Mouse (Mus musculus): ENCODE measurements around the gene Slc22a15. TPM values are rescaled to one million over a fixed set of nuclear protein-coding genes. Genes with fewer than 3 reads are reported as not detected.

Gene Slc22a15
- polyA plus RNA-seq, 1 experiment from 2014 or later, result 1.8 TPM

DNA sequence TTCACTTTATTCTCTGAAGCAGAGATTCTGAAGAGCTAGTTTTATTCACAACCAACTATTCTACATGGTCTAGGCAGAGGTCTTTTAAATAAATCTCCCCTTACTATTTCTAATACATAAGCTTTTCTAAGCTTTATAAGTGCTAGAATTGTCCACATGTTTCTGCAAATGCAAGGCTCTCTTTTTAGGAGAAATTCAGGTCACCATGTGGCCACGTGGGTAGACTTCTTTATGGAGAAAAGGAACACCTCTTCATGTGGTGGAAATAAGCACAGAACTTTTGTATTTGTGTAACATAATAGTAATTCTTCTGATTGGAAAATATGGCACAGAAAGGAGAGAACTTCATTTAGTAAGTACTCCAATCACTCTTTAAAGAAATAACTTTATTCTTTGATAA is 70.2 kb downstream of the Slc22a15 start:
- no peaks in the 10 kb centered on the region for H3K9me3 ChIP-seq (replicated peaks)
- ATAC-seq, result no peak
- no peak overlapping the region for H3K4me2 ChIP-seq
- no peak overlapping the region for H3K27ac ChIP-seq
- H3K27me3 ChIP-seq (replicated peaks), result no peaks in the 10 kb centered on the region
- no peak overlapping the region for H3K9ac ChIP-seq
- no peak overlapping the region for H3K4me3 ChIP-seq
- H3K36me3 ChIP-seq, result no peaks in the 10 kb centered on the region
- H3K4me1 ChIP-seq, result no peaks in the 10 kb centered on the region
- 49% methylated on average over 1 of the region's 1 CpGs for WGBS (ENCODE audit: insufficient replicate concordance)

DNA sequence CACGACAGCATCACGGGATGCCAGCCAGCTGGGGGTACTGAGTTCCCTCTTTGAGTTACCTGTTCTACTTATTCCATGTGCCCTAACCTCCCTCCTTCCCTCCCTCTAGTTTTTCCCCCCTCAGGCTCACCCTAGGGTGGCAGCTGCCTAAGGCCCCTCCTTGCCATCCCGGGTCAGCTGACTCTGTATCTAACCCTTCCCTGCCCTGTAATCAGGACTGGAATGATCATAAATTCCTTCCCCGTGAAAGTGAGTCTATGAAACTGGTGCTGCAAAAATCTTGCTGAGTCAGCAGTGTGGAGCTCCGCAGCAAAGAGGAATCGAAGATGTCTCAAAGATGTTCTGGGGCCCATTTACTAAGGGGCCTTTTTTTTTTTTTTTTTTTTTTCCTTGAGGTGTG is 72.9 kb downstream of the Slc22a15 start:
- ATAC-seq, result no peak
- Histone ChIP-seq H3K27me3 (replicated peaks) (no peaks in the 10 kb centered on the region), H3K36me3 (no peaks in the 10 kb centered on the region), H3K4me2 (no peak overlapping the region), H3K9ac (no peak overlapping the region), H3K4me1 (no peaks in the 10 kb centered on the region), H3K27ac (no peak overlapping the region), H3K4me3 (no peak overlapping the region), H3K9me3 (replicated peaks) (no peaks in the 10 kb centered on the region)
- 68% methylated on average over 6 of the region's 6 CpGs for WGBS (ENCODE audit: insufficient replicate concordance)

DNA sequence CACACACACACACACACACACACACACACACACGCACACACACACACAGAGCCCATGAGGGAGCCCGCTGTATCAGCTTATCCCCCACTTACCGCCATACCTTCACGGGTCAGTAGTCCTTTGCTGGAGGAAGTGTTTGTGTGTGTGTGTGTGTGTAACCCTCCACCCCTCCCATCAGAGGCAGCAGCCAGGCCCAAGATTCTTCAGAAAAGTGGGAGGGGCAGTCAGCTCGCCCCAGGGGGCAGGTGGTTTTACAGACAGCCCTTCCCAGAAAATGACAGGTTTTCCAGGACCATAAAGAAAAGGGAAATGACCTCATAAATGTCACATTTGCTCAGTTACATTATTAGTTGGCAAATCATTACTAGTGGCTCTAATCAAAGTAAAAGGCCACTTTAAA is 75.4 kb downstream of the Slc22a15 start, which contains the start of gene Mab21l3:
TSS of gene Mab21l3 (minus strand) at position 144 of the 400 bp plus-strand sequence.
- no peaks in the 10 kb centered on the region for H3K36me3 ChIP-seq
- WGBS (ENCODE audit: insufficient replicate concordance), result 64% methylated on average over 5 of the region's 5 CpGs
- H3K27ac ChIP-seq, result no peak within 1 kb of the TSS
- H3K4me1 ChIP-seq, result no peaks in the 10 kb centered on the region
- H3K9ac ChIP-seq, result no peak within 1 kb of the TSS
- no peak for ATAC-seq
- no peaks in the 10 kb centered on the region for H3K27me3 ChIP-seq (replicated peaks)
- no peak within 1 kb of the TSS for H3K4me3 ChIP-seq
- no peaks in the 10 kb centered on the region for H3K9me3 ChIP-seq (replicated peaks)
- H3K4me2 ChIP-seq, result no peak within 1 kb of the TSS

DNA sequence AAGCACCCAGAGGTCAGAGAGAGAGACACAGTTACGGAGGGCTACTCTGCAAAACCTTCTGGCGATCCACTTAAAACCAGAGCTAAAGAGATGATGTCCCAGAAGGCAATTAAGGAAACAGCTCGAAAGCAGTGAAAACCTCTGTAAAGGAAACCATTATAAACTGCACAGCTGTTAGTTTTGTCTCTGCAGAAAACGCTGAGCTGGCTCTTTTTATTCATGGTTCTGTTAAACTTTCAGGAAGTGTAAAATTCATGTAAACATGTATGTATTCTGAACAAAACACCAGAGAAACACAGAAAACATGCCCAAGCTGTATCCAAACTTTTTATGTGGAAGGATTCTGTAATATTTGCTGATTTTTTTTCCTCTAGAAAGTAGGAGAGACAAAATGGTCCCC is 78.2 kb downstream of the Slc22a15 start:
- no peaks in the 10 kb centered on the region for H3K36me3 ChIP-seq
- ATAC-seq, result no peak
- WGBS (ENCODE audit: insufficient replicate concordance), result 59% methylated on average over 4 of the region's 4 CpGs
- H3K9ac ChIP-seq, result no peak overlapping the region
- no peaks in the 10 kb centered on the region for H3K9me3 ChIP-seq (replicated peaks)
- H3K27ac ChIP-seq, result no peak overlapping the region
- H3K4me2 ChIP-seq, result no peak overlapping the region
- no peaks in the 10 kb centered on the region for H3K27me3 ChIP-seq (replicated peaks)
- H3K4me1 ChIP-seq, result no peaks in the 10 kb centered on the region
- no peak overlapping the region for H3K4me3 ChIP-seq

DNA sequence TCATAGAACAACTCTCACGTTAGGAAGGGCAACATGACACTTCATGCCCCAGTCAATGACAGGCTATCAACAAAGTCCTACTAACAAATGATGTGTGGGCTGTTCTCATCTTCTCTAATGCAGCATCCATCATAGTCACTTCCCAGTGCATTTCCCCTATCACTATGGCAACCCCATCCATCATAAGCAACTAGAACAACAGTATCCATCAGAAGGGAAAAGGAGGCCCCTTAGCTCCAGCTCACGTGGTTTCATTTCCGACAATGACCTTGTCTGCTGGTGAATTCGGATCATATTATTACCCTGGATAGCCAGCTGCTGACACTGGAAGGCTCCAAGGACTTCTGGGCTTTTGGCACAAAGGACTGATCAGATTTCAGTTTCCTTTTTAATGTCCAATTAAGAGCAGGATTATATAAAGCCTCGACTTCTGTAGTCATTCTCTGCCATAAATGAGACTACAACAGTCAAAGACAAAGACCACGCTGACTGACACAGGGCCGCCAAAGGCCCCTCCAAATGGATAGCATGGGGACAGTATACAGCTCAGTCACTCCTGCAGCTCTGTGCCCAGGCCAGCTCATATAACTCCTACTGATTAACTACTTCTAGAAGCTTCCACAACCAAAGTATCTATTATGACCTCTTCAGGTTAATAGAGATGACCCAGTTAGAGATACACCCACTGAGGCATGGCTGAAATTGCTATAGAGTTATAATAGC is 81.7 kb downstream of the Slc22a15 start:
- Histone ChIP-seq H3K4me3 (no peak overlapping the region), H3K9me3 (replicated peaks) (no peaks in the 10 kb centered on the region), H3K4me2 (no peak overlapping the region), H3K9ac (no peak overlapping the region), H3K27ac (no peak overlapping the region), H3K4me1 (no peaks in the 10 kb centered on the region), H3K36me3 (no peaks in the 10 kb centered on the region), H3K27me3 (replicated peaks) (no peaks in the 10 kb centered on the region)
- 70% methylated on average over 7 of the region's 7 CpGs for WGBS (ENCODE audit: insufficient replicate concordance)
- ATAC-seq, result no peak

DNA sequence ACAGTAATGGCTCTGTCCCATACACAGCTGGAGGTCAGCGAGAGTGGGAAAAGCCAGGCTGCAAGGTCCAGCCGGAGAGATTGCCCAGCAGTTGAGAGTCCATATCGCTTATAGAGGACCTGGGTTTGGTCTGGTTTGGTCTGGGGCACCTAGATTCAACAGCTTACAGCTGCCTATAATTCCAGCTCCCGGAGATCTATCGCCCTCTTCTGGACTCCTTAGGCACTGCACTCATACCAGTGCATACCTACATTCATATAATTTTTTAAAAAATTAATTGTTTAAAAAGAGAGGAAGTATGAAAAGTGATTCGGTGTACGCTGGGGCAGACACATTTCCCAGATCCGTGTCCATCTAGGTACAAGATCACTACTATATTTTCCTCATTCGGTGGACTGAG is 84.9 kb downstream of the Slc22a15 start:
- no peak overlapping the region for H3K9ac ChIP-seq
- H3K9me3 ChIP-seq (replicated peaks), result no peaks in the 10 kb centered on the region
- WGBS (ENCODE audit: insufficient replicate concordance), result 74% methylated on average over 9 of the region's 9 CpGs
- no peak for ATAC-seq
- H3K36me3 ChIP-seq, result no peaks in the 10 kb centered on the region
- H3K27me3 ChIP-seq (replicated peaks), result no peaks in the 10 kb centered on the region
- H3K4me1 ChIP-seq, result peaks cover 12% of the 10 kb centered on the region
- no peak overlapping the region for H3K4me2 ChIP-seq
- H3K27ac ChIP-seq, result no peak overlapping the region
- no peak overlapping the region for H3K4me3 ChIP-seq

DNA sequence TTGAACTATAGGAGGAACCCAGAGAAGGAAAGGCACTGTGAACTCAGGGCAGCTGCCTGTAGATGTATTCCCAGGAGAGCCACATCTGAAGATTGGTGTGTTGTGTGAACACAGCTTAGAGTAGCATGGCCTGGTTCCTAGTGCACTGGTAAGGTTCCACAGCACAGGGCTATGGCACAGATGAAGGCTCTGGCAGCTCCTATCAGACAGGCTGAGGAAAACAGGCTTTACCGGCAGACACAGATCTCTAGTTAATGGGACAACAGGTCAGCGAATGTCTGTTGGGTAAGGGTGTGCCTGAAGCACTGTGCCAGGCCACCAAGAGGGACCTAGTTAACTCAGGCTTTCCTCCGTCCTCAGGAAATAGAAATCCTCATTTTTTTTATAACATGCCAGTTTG is 87.3 kb downstream of the Slc22a15 start:
- H3K27me3 ChIP-seq (replicated peaks), result no peaks in the 10 kb centered on the region
- 72% methylated on average over 3 of the region's 3 CpGs for WGBS (ENCODE audit: insufficient replicate concordance)
- H3K36me3 ChIP-seq, result no peaks in the 10 kb centered on the region
- ATAC-seq, result no peak
- H3K9ac ChIP-seq, result no peak overlapping the region
- peaks cover 12% of the 10 kb centered on the region for H3K4me1 ChIP-seq
- no peak overlapping the region for H3K4me3 ChIP-seq
- H3K4me2 ChIP-seq, result no peak overlapping the region
- H3K9me3 ChIP-seq (replicated peaks), result no peaks in the 10 kb centered on the region
- no peak overlapping the region for H3K27ac ChIP-seq

DNA sequence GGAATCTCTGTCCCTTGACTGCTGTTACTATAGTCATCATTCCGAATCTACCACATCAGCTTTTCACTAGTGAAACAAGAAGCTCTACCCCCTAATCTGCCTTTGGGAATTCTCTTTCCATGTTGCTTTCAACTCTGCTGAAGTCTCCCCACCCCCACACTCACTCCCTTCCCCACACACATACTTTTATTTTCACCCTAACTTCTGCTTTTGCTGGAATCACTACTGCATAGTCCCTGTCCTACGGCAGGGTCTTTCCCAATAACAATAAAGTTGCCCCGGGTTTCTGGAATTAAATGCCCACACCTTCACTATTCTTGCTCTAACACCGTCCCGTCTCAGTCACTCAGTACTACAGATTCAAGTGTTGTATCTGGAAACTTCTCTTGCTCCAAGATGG is 87.7 kb downstream of the Slc22a15 start:
- Histone ChIP-seq H3K27me3 (replicated peaks) (no peaks in the 10 kb centered on the region), H3K36me3 (no peaks in the 10 kb centered on the region), H3K4me1 (peaks cover 12% of the 10 kb centered on the region), H3K9ac (no peak overlapping the region), H3K27ac (no peak overlapping the region), H3K9me3 (replicated peaks) (no peaks in the 10 kb centered on the region), H3K4me2 (peak overlapping the region; percentile 36), H3K4me3 (no peak overlapping the region; the same call in 1 of the 2 replicates)
- ATAC-seq, result no peak
- WGBS (ENCODE audit: insufficient replicate concordance), result 58% methylated on average over 5 of the region's 5 CpGs

DNA sequence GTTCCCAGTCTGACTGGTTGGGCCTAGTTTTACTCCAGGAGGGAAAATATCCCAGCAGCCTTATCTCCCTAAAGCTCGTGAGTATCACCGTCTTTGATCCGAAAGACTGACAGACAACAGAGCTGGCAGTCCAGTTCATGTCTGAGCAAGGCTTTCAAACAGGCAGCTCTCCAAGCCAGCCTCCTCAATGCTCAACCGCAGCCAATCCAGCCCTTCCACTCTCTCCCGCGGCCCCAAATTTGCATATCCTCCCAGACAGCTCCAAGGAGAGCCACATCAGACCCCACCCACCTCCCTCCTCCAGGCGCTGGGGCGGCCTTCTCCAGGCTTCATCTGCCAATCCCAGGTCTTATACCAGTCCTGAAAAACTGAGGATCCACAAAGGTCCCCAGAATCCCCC is 88.2 kb downstream of the Slc22a15 start:
- H3K27ac ChIP-seq, result no peak overlapping the region

DNA sequence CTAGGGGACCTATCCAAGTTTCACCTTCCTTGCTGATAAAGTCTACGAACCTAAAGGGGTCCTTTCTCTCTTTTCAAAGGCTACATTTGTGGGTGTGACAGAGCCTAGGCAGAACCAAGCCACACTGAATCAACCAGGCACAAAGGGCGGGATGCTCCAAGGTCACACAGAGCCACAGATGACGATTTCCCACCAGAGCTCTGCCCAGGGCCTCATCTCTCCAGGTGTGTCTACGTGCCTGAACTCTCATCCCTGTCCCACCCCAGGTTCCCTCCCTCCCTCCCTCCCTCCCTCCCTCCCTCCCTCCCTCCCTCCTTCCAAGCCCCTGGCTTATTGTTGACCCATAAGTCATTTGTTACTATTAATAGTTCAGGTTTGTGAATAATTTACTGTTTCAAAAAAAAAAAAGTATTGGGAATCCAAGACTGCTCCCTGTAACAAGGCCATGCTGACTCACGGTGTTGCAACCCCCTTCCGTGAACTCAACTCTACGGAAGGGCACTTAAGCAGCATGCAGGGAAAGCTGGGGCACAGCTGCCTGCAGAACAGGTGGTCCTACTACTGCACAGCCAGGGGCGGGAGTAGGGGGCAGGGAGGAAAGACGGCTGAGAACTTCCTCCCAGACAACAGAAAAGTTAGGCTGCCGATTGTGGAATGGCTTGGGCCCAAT is 92.9 kb downstream of the Slc22a15 start:
- Histone ChIP-seq H3K27me3 (replicated peaks) (no peaks in the 10 kb centered on the region), H3K27ac (no peak overlapping the region), H3K9ac (no peak overlapping the region), H3K9me3 (replicated peaks) (no peaks in the 10 kb centered on the region), H3K4me2 (no peak overlapping the region), H3K4me3 (no peak overlapping the region), H3K36me3 (no peaks in the 10 kb centered on the region), H3K4me1 (peaks cover 11% of the 10 kb centered on the region)
- no peak for ATAC-seq
- 40% methylated on average over 10 of the region's 10 CpGs for WGBS (ENCODE audit: insufficient replicate concordance)

More for the DNA sequence above, 88.2 kb downstream of the Slc22a15 start:
- peak; percentile 64 for ATAC-seq
- 4% methylated on average over 8 of the region's 8 CpGs for whole genome bisulfite sequencing (ENCODE audit: insufficient replicate concordance)
- Histone ChIP-seq H3K36me3 (no peaks in the 10 kb centered on the region), H3K27me3 (replicated peaks) (no peaks in the 10 kb centered on the region), H3K4me3 (no peak overlapping the region; the same call in 1 of the 2 replicates), H3K4me2 (peak overlapping the region; percentile 36), H3K9ac (no peak overlapping the region), H3K4me1 (peaks cover 12% of the 10 kb centered on the region), H3K9me3 (replicated peaks) (no peaks in the 10 kb centered on the region)

DNA sequence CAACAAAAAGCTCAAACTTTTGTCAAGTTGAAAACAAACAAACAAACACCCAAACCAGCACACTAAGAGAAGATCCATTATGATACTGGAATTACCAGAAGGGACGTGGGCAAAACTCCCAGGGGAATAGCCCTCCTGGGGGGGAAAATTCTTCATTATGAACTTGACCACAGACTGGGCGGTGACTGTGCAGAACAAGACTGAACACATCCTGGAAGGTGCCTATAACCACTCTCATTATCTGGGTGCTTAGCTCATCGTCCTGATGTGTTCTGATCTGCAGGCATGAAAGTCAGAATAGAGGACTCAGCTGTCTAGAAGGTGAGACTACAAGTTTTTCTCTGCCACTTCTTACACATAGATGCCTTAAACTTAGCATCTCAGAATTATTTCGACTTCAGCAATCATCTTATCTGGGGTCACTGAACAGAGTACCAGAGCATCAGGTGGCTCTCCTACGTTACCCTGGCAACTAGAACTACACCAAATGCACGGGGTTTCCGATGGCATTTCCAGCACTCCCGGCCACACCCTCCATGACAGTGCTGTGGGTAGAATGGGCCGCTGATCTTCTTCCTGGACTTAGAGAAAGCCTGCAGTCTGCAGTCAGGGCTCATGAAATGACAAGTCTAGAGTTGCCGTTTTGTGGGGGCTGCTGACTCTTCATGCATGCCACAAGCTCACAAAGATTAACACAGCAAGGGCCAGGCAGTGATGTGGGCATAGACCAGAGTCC is 94.2 kb downstream of the Slc22a15 start:
- Histone ChIP-seq H3K4me1 (no peaks in the 10 kb centered on the region; the same call in 1 of the 2 replicates), H3K27me3 (replicated peaks) (no peaks in the 10 kb centered on the region), H3K4me2 (no peak overlapping the region), H3K9ac (no peak overlapping the region), H3K9me3 (replicated peaks) (no peaks in the 10 kb centered on the region), H3K4me3 (no peak overlapping the region), H3K36me3 (no peaks in the 10 kb centered on the region), H3K27ac (no peak overlapping the region)
- no peak for ATAC-seq
- WGBS (ENCODE audit: insufficient replicate concordance), result 54% methylated on average over 10 of the region's 10 CpGs

DNA sequence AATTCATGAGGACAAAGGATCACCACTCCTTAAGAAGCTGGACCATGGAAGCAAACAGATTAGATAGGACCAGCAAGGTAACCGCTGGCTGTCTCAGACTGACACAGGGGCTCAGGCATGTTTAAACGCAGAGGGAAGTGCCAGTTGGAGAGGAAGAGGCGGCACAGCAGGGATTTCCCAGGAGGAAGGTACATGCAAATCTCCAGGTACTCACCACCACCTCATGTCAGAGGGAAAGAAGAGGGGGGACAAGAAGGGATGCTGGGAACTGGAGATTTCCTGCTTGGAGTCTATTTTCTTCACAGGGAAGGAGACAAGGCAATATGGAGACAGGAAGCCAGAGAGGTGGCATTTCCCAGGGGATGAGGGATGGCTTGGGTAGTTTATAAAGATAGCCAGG is 95.7 kb downstream of the Slc22a15 start:
- H3K36me3 ChIP-seq, result no peaks in the 10 kb centered on the region
- 33% methylated on average over 3 of the region's 3 CpGs for whole genome bisulfite sequencing (ENCODE audit: insufficient replicate concordance)
- H3K27ac ChIP-seq, result no peak overlapping the region
- ATAC-seq, result no peak
- no peak overlapping the region for H3K9ac ChIP-seq
- H3K4me3 ChIP-seq, result no peak overlapping the region
- no peak overlapping the region for H3K4me2 ChIP-seq
- H3K27me3 ChIP-seq (replicated peaks), result no peaks in the 10 kb centered on the region
- H3K4me1 ChIP-seq, result no peaks in the 10 kb centered on the region; the same call in 1 of the 2 replicates
- H3K9me3 ChIP-seq (replicated peaks), result no peaks in the 10 kb centered on the region
